In the genomic region with DNA sequence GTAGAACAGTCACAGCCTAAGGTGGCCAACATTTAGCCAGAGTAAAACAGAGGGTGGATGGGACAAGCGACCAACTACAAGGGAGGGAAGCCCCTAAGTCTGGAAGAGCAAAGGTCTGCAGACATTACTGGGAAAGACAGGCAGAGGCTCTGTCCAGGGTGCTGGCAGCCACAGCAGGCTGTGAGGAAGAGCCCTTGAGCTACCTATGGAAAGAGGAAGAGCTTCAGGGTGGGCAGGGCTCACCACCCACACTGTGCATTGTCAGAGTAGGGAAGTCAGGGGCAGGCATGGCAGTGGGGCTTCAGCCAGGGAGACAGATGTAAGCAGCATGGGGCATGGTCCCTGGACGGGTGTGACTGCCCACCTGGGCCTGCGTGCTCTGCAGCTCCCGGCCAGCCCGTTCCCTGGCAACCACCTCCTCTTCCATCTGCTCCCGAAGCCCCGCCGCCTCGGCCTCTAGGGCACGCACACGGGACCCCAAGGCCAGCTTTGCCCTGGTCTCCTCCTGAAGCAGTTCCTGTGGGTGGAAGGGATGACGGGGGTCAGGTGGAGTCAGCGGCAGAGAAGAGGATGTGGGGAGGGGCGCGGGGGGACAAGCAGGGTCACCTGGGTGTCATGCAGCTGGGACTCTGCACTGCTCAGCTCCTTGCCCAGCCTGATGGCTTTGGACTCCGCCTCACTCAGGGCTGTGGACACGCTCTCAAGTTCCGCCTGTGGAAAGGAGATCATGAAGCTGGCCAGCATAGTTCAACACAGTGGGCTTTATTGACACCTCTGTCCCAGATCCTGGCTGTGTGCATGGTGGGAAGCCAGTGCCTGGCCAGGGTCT, we compare ENCODE assay signal across 11 mouse cellular contexts. TPM values are rescaled to one million over a fixed set of nuclear protein-coding genes. Genes with fewer than 3 reads are reported as not detected.
DNase-seq lines count a peak whose midpoint lies in the region; ATAC-seq and TF ChIP-seq lines count a peak whose summit lies in the region.
"Had no signal": no experiment of that assay in that cellular context is flagged by ENCODE, and none has a peak within 500 bp of the region (broad histone marks: within the 10 kb centered on the region; RNA-seq: fewer than 3 reads in every experiment).

No protein-coding gene starts in this region.

- H3K4me2 ChIP-seq in hindbrain, embryonic 16.5 days (ENCODE audit: low read length) = no peak overlapping the region
- no peak overlapping the region for H3K4me2 ChIP-seq in hindbrain, embryonic 13.5 days
- no peak overlapping the region for H3K4me2 ChIP-seq in forebrain, embryonic 13.5 days
- H3K4me2 ChIP-seq: forebrain, embryonic 15.5 days had no signal

- no peak for TF ChIP-seq RAD21 in MEL (IDR thresholded peaks at IDR 0.05; ENCODE audit: low read depth, low read length)

- no peaks in the 10 kb centered on the region for H3K4me1 ChIP-seq in hindbrain, embryonic 16.5 days (ENCODE audit: control insufficient read depth, insufficient read depth, low read depth, low read length)
- H3K4me1 ChIP-seq in hindbrain, embryonic 13.5 days (replicated peaks) = peaks cover 7% of the 10 kb centered on the region; the same call in 1 of the 2 replicates
- H3K4me1 ChIP-seq in MEL (ENCODE audit: control insufficient read depth in 1 of 2, insufficient read depth in 2 of 2, low read length in 2 of 2) = no peaks in the 10 kb centered on the region
- no peaks in the 10 kb centered on the region for H3K4me1 ChIP-seq in forebrain, embryonic 13.5 days
- H3K4me1 ChIP-seq: forebrain, embryonic 15.5 days had no signal

- H3K4me3 ChIP-seq in hindbrain, embryonic 16.5 days (ENCODE audit: low read length) = no peak overlapping the region
- no peak overlapping the region for H3K4me3 ChIP-seq in hindbrain, embryonic 13.5 days
- no peak overlapping the region for H3K4me3 ChIP-seq in MEL (ENCODE audit: control insufficient read depth in 1 of 2, insufficient read depth in 1 of 2, low read depth in 2 of 2, low read length in 2 of 2)
- H3K4me3 ChIP-seq in forebrain, embryonic 13.5 days = no peak overlapping the region
- H3K4me3 ChIP-seq: forebrain, embryonic 15.5 days; heart, adult 2 months; layer of hippocampus, adult 2 months had no signal

- no peaks in the 10 kb centered on the region for H3K36me3 ChIP-seq in hindbrain, embryonic 16.5 days (ENCODE audit: control insufficient read depth, insufficient read depth, low read length)
- no peaks in the 10 kb centered on the region for H3K36me3 ChIP-seq in hindbrain, embryonic 13.5 days
- H3K36me3 ChIP-seq in MEL (ENCODE audit: control insufficient read depth in 1 of 2, insufficient read depth in 2 of 2, low read length in 2 of 2) = no peaks in the 10 kb centered on the region
- H3K36me3 ChIP-seq in forebrain, embryonic 13.5 days (ENCODE audit: poor library complexity, severe bottlenecking) = no peaks in the 10 kb centered on the region
- H3K36me3 ChIP-seq: forebrain, embryonic 15.5 days had no signal

- no peak for TF ChIP-seq CTCF in MEL (IDR thresholded peaks at IDR 0.05 in 2 of 3, conservative IDR thresholded peaks at IDR 0.05 in 1 of 3; ENCODE audit: control insufficient read depth in 1 of 3, insufficient read depth in 1 of 3, low read depth in 2 of 3, low read length in 3 of 3, poor library complexity in 1 of 3, severe bottlenecking in 1 of 3)

- TF ChIP-seq POLR2A in MEL (IDR thresholded peaks at IDR 0.05; ENCODE audit: control insufficient read depth in 1 of 2, insufficient read depth in 1 of 2, low read depth in 1 of 2, low read length in 2 of 2, poor library complexity in 1 of 2) = no peak

- peaks cover 11% of the 10 kb centered on the region; the same call in 1 of the 2 replicates for H3K9me3 ChIP-seq in hindbrain, embryonic 16.5 days (ENCODE audit: control insufficient read depth, low read length)
- H3K9me3 ChIP-seq in hindbrain, embryonic 13.5 days = peaks cover 4% of the 10 kb centered on the region; the same call in 1 of the 2 replicates
- no peaks in the 10 kb centered on the region for H3K9me3 ChIP-seq in MEL (replicated peaks; ENCODE audit: insufficient read depth, low read length)
- H3K9me3 ChIP-seq in forebrain, embryonic 13.5 days (replicated peaks) = peaks cover 8% of the 10 kb centered on the region; the same call in 1 of the 2 replicates
- H3K9me3 ChIP-seq: forebrain, embryonic 15.5 days had no signal

- no peak overlapping the region for H3K27ac ChIP-seq in hindbrain, embryonic 16.5 days (ENCODE audit: low read depth, low read length)
- no peak overlapping the region for H3K27ac ChIP-seq in hindbrain, embryonic 13.5 days
- H3K27ac ChIP-seq in MEL (ENCODE audit: control insufficient read depth, low read depth, low read length) = no peak overlapping the region
- H3K27ac ChIP-seq in forebrain, embryonic 13.5 days = no peak overlapping the region
- H3K27ac ChIP-seq: forebrain, embryonic 15.5 days; heart, adult 2 months; layer of hippocampus, adult 2 months had no signal

- H3K27me3 ChIP-seq in hindbrain, embryonic 16.5 days (replicated peaks; ENCODE audit: control insufficient read depth, insufficient read depth, low read length) = no peaks in the 10 kb centered on the region; the same call in 1 of the 2 replicates
- H3K27me3 ChIP-seq in hindbrain, embryonic 13.5 days = peaks cover 20% of the 10 kb centered on the region
- no peaks in the 10 kb centered on the region for H3K27me3 ChIP-seq in MEL (ENCODE audit: control insufficient read depth in 1 of 2, insufficient read depth in 2 of 2, low read length in 2 of 2)
- peaks cover 4% of the 10 kb centered on the region; the same call in 1 of the 2 replicates for H3K27me3 ChIP-seq in forebrain, embryonic 13.5 days
- H3K27me3 ChIP-seq: forebrain, embryonic 15.5 days had no signal

- WGBS in hindbrain, embryonic 16.5 days = 45% methylated on average over 17 of the region's 18 CpGs
- 47% methylated on average over 18 of the region's 18 CpGs for WGBS in hindbrain, embryonic 13.5 days
- WGBS in forebrain, embryonic 13.5 days = 39% methylated on average over 15 of the region's 18 CpGs

- no peak for TF ChIP-seq EP300 in MEL (IDR thresholded peaks at IDR 0.05; ENCODE audit: low read depth in 1 of 2, low read length in 2 of 2)

- H3K79me2 ChIP-seq in MEL (ENCODE audit: control insufficient read depth, insufficient read depth, low read length, poor library complexity) = no peaks in the 10 kb centered on the region

- no peak overlapping the region for H3K9ac ChIP-seq in hindbrain, embryonic 16.5 days (ENCODE audit: low read depth, low read length)
- no peak overlapping the region for H3K9ac ChIP-seq in hindbrain, embryonic 13.5 days
- H3K9ac ChIP-seq in MEL (ENCODE audit: control insufficient read depth, low read depth, low read length, poor library complexity, severe bottlenecking) = no peak overlapping the region
- H3K9ac ChIP-seq in forebrain, embryonic 13.5 days = no peak overlapping the region
- H3K9ac ChIP-seq: forebrain, embryonic 15.5 days had no signal

- 0 out of 2 replicates have a peak, but pooled peaks have one; percentile 34 for ATAC-seq in hindbrain, embryonic 16.5 days
- no peak for ATAC-seq in hindbrain, embryonic 13.5 days (ENCODE audit: low FRiP score)
- ATAC-seq in megakaryocyte, adult 5-6 weeks (ENCODE audit: poor library complexity, severe bottlenecking) = peak; percentile 51
- ATAC-seq in forebrain, embryonic 13.5 days = no peak
- ATAC-seq: forebrain, embryonic 15.5 days had no signal

- DNase-seq in MEL (ENCODE audit: low read depth, low spot score) (peak; percentile 49), MN1 (ENCODE audit: low spot score) (no peak)
- peak; percentile 66 for DNase-seq in cerebellum, adult 8-10 months
- DNase-seq: heart, adult 2 months; right cerebral cortex, adult 18-20 months had no signal

TF ChIP-seq in MEL, 35 proteins besides CTCF, POLR2A, EP300 and RAD21 (continues in another document):
- TF ChIP-seq KAT2A (conservative IDR thresholded peaks at IDR 0.05; ENCODE audit: low read depth, low read length) (no peak), BHLHE40 (IDR thresholded peaks at IDR 0.05; ENCODE audit: borderline replicate concordance, low read depth, low read length) (no peak), SMC3 (IDR thresholded peaks at IDR 0.05; ENCODE audit: low read depth, low read length) (no peak), NELFE (IDR thresholded peaks at IDR 0.05; ENCODE audit: low read depth, low read length) (no peak), ZKSCAN1 (IDR thresholded peaks at IDR 0.05; ENCODE audit: low read depth, low read length) (no peak), GABPA (IDR thresholded peaks at IDR 0.05; ENCODE audit: low read depth, low read length) (no peak), TCF12 (IDR thresholded peaks at IDR 0.05; ENCODE audit: low read depth, low read length) (no peak), USF1 (IDR thresholded peaks at IDR 0.05; ENCODE audit: low read depth, low read length) (no peak)

RNA-seq across cellular contexts. Expression of a gene that starts 33.5 kb away (rescaled TPM):
- polyA plus RNA-seq in hindbrain, embryonic 16.5 days (2015; fragmentation: Nextera tagmentation; extraction: Ambion mirVana) = 6.4 and 8.5 TPM in 2 replicates
- 4.4 and 5.0 TPM in 2 replicates for polyA plus RNA-seq in hindbrain, embryonic 13.5 days (2015; fragmentation: Nextera tagmentation; extraction: Ambion mirVana)
- total RNA-seq in MEL (2012; rRNA removed) = not detected in 2 replicates
- polyA plus RNA-seq in MEL (2012; ENCODE audit: insufficient read depth in 1 of 2, insufficient read length in 2 of 2, low read depth in 1 of 2, low replicate concordance in 2 of 2, missing spikeins in 1 of 2) = not detected
- 0.41 and 0.67 TPM in 2 replicates for total RNA-seq in megakaryocyte, adult 5-6 weeks (2015)
- not detected in 2 replicates for total RNA-seq in megakaryocyte, adult 5-6 weeks (2017)
- 2.1 and 2.4 TPM in 2 replicates for polyA plus RNA-seq in forebrain, embryonic 13.5 days (2015; fragmentation: Nextera tagmentation; extraction: Ambion mirVana)

RNA-seq across cellular contexts. Expression of a gene that starts 46.7 kb away (rescaled TPM):
- 5.0 and 8.0 TPM in 2 replicates for polyA plus RNA-seq in hindbrain, embryonic 16.5 days (2015; fragmentation: Nextera tagmentation; extraction: Ambion mirVana)
- polyA plus RNA-seq in hindbrain, embryonic 13.5 days (2015; fragmentation: Nextera tagmentation; extraction: Ambion mirVana) = 1.9 and 2.3 TPM in 2 replicates
- under 0.01 and 0.07 TPM in 2 replicates for total RNA-seq in MEL (2012; rRNA removed)
- under 1 TPM in 1 of 2 experiments, not detected in 1; 0.08 TPM for polyA plus RNA-seq in MEL (2012; ENCODE audit: insufficient read depth in 1 of 2, insufficient read length in 2 of 2, low read depth in 1 of 2, low replicate concordance in 2 of 2, missing spikeins in 1 of 2)
- not detected in 2 replicates for total RNA-seq in megakaryocyte, adult 5-6 weeks (2015)
- not detected in 2 replicates for total RNA-seq in megakaryocyte, adult 5-6 weeks (2017)
- polyA plus RNA-seq in forebrain, embryonic 13.5 days (2015; fragmentation: Nextera tagmentation; extraction: Ambion mirVana) = 0.49 and 0.84 TPM in 2 replicates

RNA-seq across cellular contexts. Expression of a gene that starts 51.7 kb away (rescaled TPM):
- 1.1 and 1.6 TPM in 2 replicates for polyA plus RNA-seq in hindbrain, embryonic 16.5 days (2015; fragmentation: Nextera tagmentation; extraction: Ambion mirVana)
- polyA plus RNA-seq in hindbrain, embryonic 13.5 days (2015; fragmentation: Nextera tagmentation; extraction: Ambion mirVana) = 1.1 and 1.7 TPM in 2 replicates
- total RNA-seq in MEL (2012; rRNA removed) = 0.23 TPM in 1 of 2 replicates, not detected in the other
- polyA plus RNA-seq in MEL (2012; ENCODE audit: insufficient read depth in 1 of 2, insufficient read length in 2 of 2, low read depth in 1 of 2, low replicate concordance in 2 of 2, missing spikeins in 1 of 2) = under 1 TPM in 1 of 2 experiments, not detected in 1; 0.33 TPM
- 473 and 485 TPM in 2 replicates for total RNA-seq in megakaryocyte, adult 5-6 weeks (2015)
- 207 and 235 TPM in 2 replicates for total RNA-seq in megakaryocyte, adult 5-6 weeks (2017)
- 0.53 and 0.57 TPM in 2 replicates for polyA plus RNA-seq in forebrain, embryonic 13.5 days (2015; fragmentation: Nextera tagmentation; extraction: Ambion mirVana)
- total RNA-seq: layer of hippocampus, adult 2 months had no signal

Comparison
In these comparisons a context has a peak if more than half of its experiments do, and no peak if none do; other contexts are left out.
1. ATAC-seq: peak in hindbrain, embryonic 16.5 days (single experiment) and megakaryocyte, adult 5-6 weeks (single experiment); none in hindbrain, embryonic 13.5 days (single experiment) and forebrain, embryonic 13.5 days (single experiment).